Mouse (Mus musculus): ENCODE results near the gene Mctp2. TPM values are rescaled to one million over a fixed set of nuclear protein-coding genes. Genes with fewer than 3 reads are reported as not detected.

Gene Mctp2
- polyA plus RNA-seq, 1 experiment = 0.21 TPM

DNA sequence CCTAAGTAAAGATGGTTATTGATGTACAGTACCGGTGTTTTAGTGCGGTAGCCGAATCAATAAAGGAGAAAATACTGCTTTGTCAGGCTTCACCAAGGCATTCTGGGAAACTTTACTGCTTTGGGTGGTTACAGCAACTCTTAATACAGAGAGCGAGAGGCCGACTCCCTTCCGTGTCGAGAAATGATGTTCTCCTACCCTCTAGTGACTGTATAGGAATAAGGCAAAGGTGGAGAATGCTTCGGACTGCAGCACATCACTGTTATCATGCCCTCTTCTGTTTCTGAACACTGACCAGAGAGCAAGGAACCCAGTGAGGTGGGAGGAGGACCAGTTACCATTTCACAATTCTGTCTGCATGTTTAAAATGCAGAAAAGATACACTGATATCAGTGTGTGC, 83.9 kb downstream of the Mctp2 start:
- Histone ChIP-seq H3K4me1 (ENCODE audit: control insufficient read depth, insufficient read depth, low read length) (no peaks in the 10 kb centered on the region), H3K36me3 (ENCODE audit: control insufficient read depth, insufficient read depth, low read length) (no peaks in the 10 kb centered on the region), H3K27ac (ENCODE audit: control insufficient read depth, insufficient read depth, low read depth, low read length) (no peak overlapping the region), H3K27me3 (ENCODE audit: control insufficient read depth, insufficient read depth, low read length) (no peaks in the 10 kb centered on the region), H3K4me3 (ENCODE audit: control insufficient read depth, low read depth, low read length) (no peak overlapping the region)
- TF ChIP-seq CTCF (IDR thresholded peaks at IDR 0.05; ENCODE audit: control insufficient read depth, insufficient read depth, insufficient replicate concordance, low read depth, low read length) = no peak
- no peak for TF ChIP-seq POLR2A (IDR thresholded peaks at IDR 0.05; ENCODE audit: control insufficient read depth, low read depth, low read length)

GRCm38 (mm10) chr7:72218048-72218447, 88.4 kb downstream of the Mctp2 start:
- Histone ChIP-seq H3K4me3 (ENCODE audit: control insufficient read depth, low read depth, low read length) (no peak overlapping the region), H3K4me1 (ENCODE audit: control insufficient read depth, insufficient read depth, low read length) (no peaks in the 10 kb centered on the region), H3K27me3 (ENCODE audit: control insufficient read depth, insufficient read depth, low read length) (no peaks in the 10 kb centered on the region), H3K36me3 (ENCODE audit: control insufficient read depth, insufficient read depth, low read length) (no peaks in the 10 kb centered on the region), H3K27ac (ENCODE audit: control insufficient read depth, insufficient read depth, low read depth, low read length) (no peak overlapping the region)
- TF ChIP-seq POLR2A (IDR thresholded peaks at IDR 0.05; ENCODE audit: control insufficient read depth, low read depth, low read length) (no peak), CTCF (IDR thresholded peaks at IDR 0.05; ENCODE audit: control insufficient read depth, insufficient read depth, insufficient replicate concordance, low read depth, low read length) (no peak)

DNA sequence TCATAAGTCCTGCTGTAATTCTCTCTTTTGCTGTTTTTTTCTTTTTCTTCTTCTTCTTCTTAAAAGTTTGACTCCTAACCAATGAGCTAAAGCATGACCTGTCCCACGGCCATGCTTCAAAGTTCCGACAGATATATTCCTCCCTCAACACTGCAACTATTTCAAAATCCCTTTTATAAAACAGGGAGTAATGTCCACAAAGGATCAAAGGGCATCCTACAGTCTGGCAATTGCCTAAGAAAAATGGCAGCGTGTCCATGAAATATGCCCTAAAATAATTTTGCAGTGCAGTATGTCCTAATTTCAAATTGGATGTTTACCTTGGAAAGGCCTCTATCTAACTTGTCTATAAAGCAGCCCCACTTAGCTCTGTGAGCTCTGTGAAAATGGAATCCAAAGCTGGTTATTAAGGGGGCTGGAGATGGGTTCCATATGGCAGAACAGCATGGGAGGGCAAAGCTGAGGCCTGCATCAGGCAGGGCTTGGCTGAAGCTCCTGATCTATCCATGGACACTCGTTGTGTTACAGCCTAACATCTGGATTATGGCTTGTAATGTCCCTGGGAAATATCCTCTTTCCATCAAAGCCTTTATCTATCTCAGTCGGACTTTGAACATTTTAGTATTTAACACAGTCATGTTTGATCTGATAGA, 90.7 kb downstream of the Mctp2 start:
- no peak overlapping the region for H3K4me3 ChIP-seq (ENCODE audit: control insufficient read depth, low read depth, low read length)
- H3K27ac ChIP-seq (ENCODE audit: control insufficient read depth, insufficient read depth, low read depth, low read length) = no peak overlapping the region
- H3K27me3 ChIP-seq (ENCODE audit: control insufficient read depth, insufficient read depth, low read length) = no peaks in the 10 kb centered on the region
- H3K4me1 ChIP-seq (ENCODE audit: control insufficient read depth, insufficient read depth, low read length) = no peaks in the 10 kb centered on the region
- no peaks in the 10 kb centered on the region for H3K36me3 ChIP-seq (ENCODE audit: control insufficient read depth, insufficient read depth, low read length)
- TF ChIP-seq POLR2A (IDR thresholded peaks at IDR 0.05; ENCODE audit: control insufficient read depth, low read depth, low read length) = no peak
- TF ChIP-seq CTCF (IDR thresholded peaks at IDR 0.05; ENCODE audit: control insufficient read depth, insufficient read depth, insufficient replicate concordance, low read depth, low read length) = no peak

DNA sequence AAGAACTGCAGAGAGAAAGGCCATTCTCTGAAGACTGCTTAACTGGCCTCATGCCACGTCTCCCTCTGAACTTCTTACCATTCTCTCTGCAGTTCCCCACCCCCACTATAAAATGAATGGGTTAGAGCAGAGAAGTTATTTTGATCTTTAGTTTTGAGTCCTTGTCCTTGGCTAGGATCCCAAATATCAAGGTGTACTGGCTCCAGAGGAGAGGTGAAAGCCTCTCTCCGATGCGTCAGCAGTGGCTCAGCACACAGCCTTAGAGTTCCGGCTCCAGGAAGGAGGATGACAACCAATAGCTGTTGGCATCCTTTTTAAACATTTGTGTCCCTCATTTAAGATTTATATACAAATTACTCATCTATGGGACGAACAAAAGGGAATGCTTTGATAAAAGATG, 96.2 kb downstream of the Mctp2 start:
- Histone ChIP-seq H3K27ac (ENCODE audit: control insufficient read depth, insufficient read depth, low read depth, low read length) (no peak overlapping the region), H3K36me3 (ENCODE audit: control insufficient read depth, insufficient read depth, low read length) (no peaks in the 10 kb centered on the region), H3K27me3 (ENCODE audit: control insufficient read depth, insufficient read depth, low read length) (no peaks in the 10 kb centered on the region), H3K4me1 (ENCODE audit: control insufficient read depth, insufficient read depth, low read length) (no peaks in the 10 kb centered on the region), H3K4me3 (ENCODE audit: control insufficient read depth, low read depth, low read length) (no peak overlapping the region)
- TF ChIP-seq POLR2A (IDR thresholded peaks at IDR 0.05; ENCODE audit: control insufficient read depth, low read depth, low read length) (no peak), CTCF (IDR thresholded peaks at IDR 0.05; ENCODE audit: control insufficient read depth, insufficient read depth, insufficient replicate concordance, low read depth, low read length) (no peak)

DNA sequence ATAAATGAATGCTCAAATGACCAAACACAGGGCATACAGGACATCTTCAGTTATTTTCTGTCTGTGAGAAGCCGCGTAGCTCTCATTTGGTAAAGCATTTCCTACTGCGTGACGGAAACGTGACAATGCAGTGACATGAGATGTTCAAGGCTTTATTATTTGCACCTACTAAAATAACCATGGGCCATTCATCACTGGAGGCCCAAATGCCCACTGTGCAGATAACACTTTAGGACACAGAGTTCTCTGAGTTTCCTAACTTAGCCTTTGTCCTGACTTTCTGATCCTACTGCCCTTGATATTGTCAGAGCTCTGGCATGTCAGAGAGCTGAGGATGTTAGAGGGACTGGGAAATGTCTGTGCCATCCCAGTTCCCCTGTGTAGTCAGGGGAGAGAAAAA, 97.1 kb downstream of the Mctp2 start:
- Histone ChIP-seq H3K4me1 (ENCODE audit: control insufficient read depth, insufficient read depth, low read length) (no peaks in the 10 kb centered on the region), H3K27ac (ENCODE audit: control insufficient read depth, insufficient read depth, low read depth, low read length) (no peak overlapping the region), H3K36me3 (ENCODE audit: control insufficient read depth, insufficient read depth, low read length) (no peaks in the 10 kb centered on the region), H3K27me3 (ENCODE audit: control insufficient read depth, insufficient read depth, low read length) (no peaks in the 10 kb centered on the region), H3K4me3 (ENCODE audit: control insufficient read depth, low read depth, low read length) (no peak overlapping the region)
- no peak for TF ChIP-seq POLR2A (IDR thresholded peaks at IDR 0.05; ENCODE audit: control insufficient read depth, low read depth, low read length)
- TF ChIP-seq CTCF (IDR thresholded peaks at IDR 0.05; ENCODE audit: control insufficient read depth, insufficient read depth, insufficient replicate concordance, low read depth, low read length) = no peak

- no peaks in the 10 kb centered on the region for H3K4me1 ChIP-seq (ENCODE audit: control insufficient read depth, insufficient read depth, low read length)
- H3K4me3 ChIP-seq (ENCODE audit: control insufficient read depth, low read depth, low read length) = no peak overlapping the region
- TF ChIP-seq CTCF (IDR thresholded peaks at IDR 0.05; ENCODE audit: control insufficient read depth, insufficient read depth, insufficient replicate concordance, low read depth, low read length) = no peak
- no peak for TF ChIP-seq POLR2A (IDR thresholded peaks at IDR 0.05; ENCODE audit: control insufficient read depth, low read depth, low read length)
- no peaks in the 10 kb centered on the region for H3K27me3 ChIP-seq (ENCODE audit: control insufficient read depth, insufficient read depth, low read length)
- H3K36me3 ChIP-seq (ENCODE audit: control insufficient read depth, insufficient read depth, low read length) = no peaks in the 10 kb centered on the region
- no peak overlapping the region for H3K27ac ChIP-seq (ENCODE audit: control insufficient read depth, insufficient read depth, low read depth, low read length)
Observed at GRCm38 (mm10) chr7:72206841-72207240, 99.6 kb downstream of the Mctp2 start.

GRCm38 (mm10) chr7:72195709-72196108, 110.7 kb downstream of the Mctp2 start:
- H3K4me1 ChIP-seq (ENCODE audit: control insufficient read depth, insufficient read depth, low read length) = no peaks in the 10 kb centered on the region
- H3K36me3 ChIP-seq (ENCODE audit: control insufficient read depth, insufficient read depth, low read length) = no peaks in the 10 kb centered on the region
- TF ChIP-seq POLR2A (IDR thresholded peaks at IDR 0.05; ENCODE audit: control insufficient read depth, low read depth, low read length) (no peak), CTCF (IDR thresholded peaks at IDR 0.05; ENCODE audit: control insufficient read depth, insufficient read depth, insufficient replicate concordance, low read depth, low read length) (no peak)
- no peaks in the 10 kb centered on the region for H3K27me3 ChIP-seq (ENCODE audit: control insufficient read depth, insufficient read depth, low read length)
- no peak overlapping the region for H3K4me3 ChIP-seq (ENCODE audit: control insufficient read depth, low read depth, low read length)
- no peak overlapping the region for H3K27ac ChIP-seq (ENCODE audit: control insufficient read depth, insufficient read depth, low read depth, low read length)

Data from testis, adult 2 months (tissue).